In the genomic region with DNA sequence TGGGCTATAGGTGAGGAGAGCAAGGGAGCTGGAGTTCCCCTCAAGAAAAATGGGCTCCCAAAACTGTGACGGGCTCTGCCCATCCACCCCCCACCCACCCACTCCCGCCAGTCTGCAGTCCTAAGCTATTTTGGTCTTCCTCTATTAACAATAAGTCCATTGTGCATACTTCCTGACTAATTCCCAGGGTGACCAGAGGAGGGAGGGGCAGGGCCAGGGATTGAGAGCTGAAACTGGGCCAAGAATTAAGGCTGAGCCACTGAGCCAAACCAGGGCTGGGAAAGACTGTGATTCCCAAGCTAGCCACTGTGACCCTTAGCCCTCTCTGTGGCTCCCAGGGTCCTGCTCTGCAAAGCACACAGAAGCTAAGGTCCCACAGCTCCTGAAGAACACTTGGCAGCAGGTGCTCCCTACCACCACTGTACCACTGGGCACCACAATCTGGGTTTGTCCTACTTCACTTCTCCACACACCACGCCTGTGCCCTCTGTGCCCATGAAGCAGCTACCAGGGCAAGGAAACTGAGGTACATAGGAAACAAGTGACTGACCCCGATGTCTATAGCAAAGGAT, we compare ENCODE assay signal across 9 mouse cellular contexts.
DNase-seq lines count a peak whose midpoint lies in the region; ATAC-seq and TF ChIP-seq lines count a peak whose summit lies in the region.
"Had no signal": no experiment of that assay in that cellular context is flagged by ENCODE, and none has a peak within 500 bp of the region (broad histone marks: within the 10 kb centered on the region; RNA-seq: fewer than 3 reads in every experiment).

No protein-coding gene starts in this region.

- TF ChIP-seq CTCF in lung, embryonic 14.5 days (IDR thresholded peaks at IDR 0.05; ENCODE audit: low read depth), result peak; percentile 52

- H3K4me3 ChIP-seq in hindbrain, embryonic 13.5 days, result no peak overlapping the region
- H3K4me3 ChIP-seq in lung, embryonic 14.5 days (ENCODE audit: low read depth, low read length), result no peak overlapping the region

- H3K4me2 ChIP-seq in hindbrain, embryonic 13.5 days, result no peak overlapping the region
- H3K4me2 ChIP-seq in lung, embryonic 14.5 days, result no peak overlapping the region

- peaks cover 13% of the 10 kb centered on the region for H3K4me1 ChIP-seq in hindbrain, embryonic 13.5 days (replicated peaks)
- H3K4me1 ChIP-seq in lung, embryonic 14.5 days (ENCODE audit: insufficient read depth), result peaks cover 8% of the 10 kb centered on the region

- H3K36me3 ChIP-seq in hindbrain, embryonic 13.5 days, result no peaks in the 10 kb centered on the region
- H3K36me3 ChIP-seq in lung, embryonic 14.5 days (ENCODE audit: insufficient read depth), result no peaks in the 10 kb centered on the region

- H3K9me3 ChIP-seq in hindbrain, embryonic 13.5 days, result no peaks in the 10 kb centered on the region
- H3K9me3 ChIP-seq in lung, embryonic 14.5 days (ENCODE audit: low read depth, low read length), result no peaks in the 10 kb centered on the region

- WGBS in hindbrain, embryonic 13.5 days, result 61% methylated on average over 4 of the region's 4 CpGs
- WGBS in lung, embryonic 14.5 days, result 61% methylated on average over 4 of the region's 4 CpGs

- H3K27ac ChIP-seq in hindbrain, embryonic 13.5 days, result peak overlapping the region; percentile 44; the same call in 1 of the 2 replicates
- H3K27ac ChIP-seq in lung, embryonic 14.5 days (ENCODE audit: low read depth), result peak overlapping the region; percentile 38; the same call in 1 of the 2 replicates

- H3K27me3 ChIP-seq in hindbrain, embryonic 13.5 days, result no peaks in the 10 kb centered on the region
- no peaks in the 10 kb centered on the region for H3K27me3 ChIP-seq in lung, embryonic 14.5 days (ENCODE audit: insufficient read depth, low read length)

- H3K9ac ChIP-seq in hindbrain, embryonic 13.5 days, result no peak overlapping the region
- no peak overlapping the region for H3K9ac ChIP-seq in lung, embryonic 14.5 days

- peak; percentile 21 for DNase-seq in embryo, embryonic 11 days
- no peak for DNase-seq in embryo, embryonic 10.5 days (ENCODE audit: low spot score)
- DNase-seq in adipocyte (ENCODE audit: low spot score), result peak; percentile 70
- peak; percentile 76 for DNase-seq in lung, embryonic 14.5 days
- DNase-seq in right cerebral cortex, postnatal 10 days (ENCODE audit: low spot score in 2 of 2), result no peak
- DNase-seq in urinary bladder, postnatal 36 days (ENCODE audit: low spot score in 2 of 2), result no peak
- no peak for DNase-seq in layer of hippocampus, adult 8-10 months (ENCODE audit: low spot score in 2 of 2)
- DNase-seq: cerebellum, adult 9-10 months had no signal

- peak; percentile 49; the same call in 1 of the 2 replicates for ATAC-seq in hindbrain, embryonic 13.5 days (ENCODE audit: low FRiP score)
- ATAC-seq in lung, embryonic 14.5 days (ENCODE audit: insufficient read depth), result peak; percentile 78

Comparison
In these comparisons a context has a peak if more than half of its experiments do, and no peak if none do; other contexts are left out.
1. DNase-seq: peak in embryo, embryonic 11 days (single experiment), adipocyte (single experiment) and lung, embryonic 14.5 days (single experiment); none in embryo, embryonic 10.5 days (single experiment), right cerebral cortex, postnatal 10 days (0 of 2), urinary bladder, postnatal 36 days (0 of 2) and layer of hippocampus, adult 8-10 months (0 of 2).